Mouse (Mus musculus): ENCODE measurements around the gene Slc44a5. TPM values are rescaled to one million over a fixed set of nuclear protein-coding genes. Genes with fewer than 3 reads are reported as not detected.
A peak's percentile ranks its signal among the peaks of the same experiment; 100 is the strongest.
"Not testable (repeated sequence)": the region's sequence is repeated elsewhere in the genome, so short reads cannot be mapped to it uniquely, and the experiment has no call there.

Slc44a5 gene
- polyA plus RNA-seq, 1 experiment from 2014 or later, result 6.8 TPM

DNA sequence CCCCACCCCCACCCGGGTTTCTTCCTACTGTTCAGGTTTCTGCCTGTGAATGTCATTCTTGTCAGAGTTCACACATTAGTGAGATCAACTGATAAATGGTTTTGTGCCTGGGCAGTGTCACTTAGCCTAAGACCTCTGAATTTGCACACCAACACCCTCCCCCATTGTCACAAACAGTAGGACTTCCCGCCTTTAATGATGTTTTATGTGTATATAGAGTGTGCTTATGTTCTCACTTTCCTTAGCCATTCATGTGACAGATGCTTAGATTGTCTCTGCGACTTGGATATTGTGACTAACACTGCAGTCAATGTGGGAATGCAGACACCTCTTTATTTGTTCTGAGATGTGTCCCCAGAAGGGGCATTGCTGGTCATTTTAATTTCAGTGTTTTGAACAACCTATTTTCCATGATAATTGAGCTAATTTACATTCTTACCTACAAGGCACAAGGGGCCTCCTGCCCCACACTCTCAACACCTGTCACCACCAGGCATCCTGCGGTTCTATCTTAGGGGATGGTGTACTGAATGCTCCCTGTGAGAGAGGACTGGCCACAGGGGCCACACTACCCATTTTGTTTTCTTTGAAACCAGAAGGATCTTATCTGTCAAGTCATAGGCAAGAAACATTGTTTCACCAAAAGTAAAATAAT is 236.7 kb downstream of the Slc44a5 start:
- Histone ChIP-seq H3K9me3 (no peaks in the 10 kb centered on the region), H3K36me3 (no peaks in the 10 kb centered on the region), H3K4me3 (replicated peaks) (no peak overlapping the region), H3K4me2 (replicated peaks) (no peak overlapping the region), H3K27me3 (no peaks in the 10 kb centered on the region), H3K9ac (replicated peaks) (no peak overlapping the region), H3K4me1 (replicated peaks) (peaks cover 18% of the 10 kb centered on the region), H3K27ac (no peak overlapping the region)
- 16% methylated on average over 4 of the region's 4 CpGs for WGBS
- ATAC-seq, result peak; percentile 61

DNA sequence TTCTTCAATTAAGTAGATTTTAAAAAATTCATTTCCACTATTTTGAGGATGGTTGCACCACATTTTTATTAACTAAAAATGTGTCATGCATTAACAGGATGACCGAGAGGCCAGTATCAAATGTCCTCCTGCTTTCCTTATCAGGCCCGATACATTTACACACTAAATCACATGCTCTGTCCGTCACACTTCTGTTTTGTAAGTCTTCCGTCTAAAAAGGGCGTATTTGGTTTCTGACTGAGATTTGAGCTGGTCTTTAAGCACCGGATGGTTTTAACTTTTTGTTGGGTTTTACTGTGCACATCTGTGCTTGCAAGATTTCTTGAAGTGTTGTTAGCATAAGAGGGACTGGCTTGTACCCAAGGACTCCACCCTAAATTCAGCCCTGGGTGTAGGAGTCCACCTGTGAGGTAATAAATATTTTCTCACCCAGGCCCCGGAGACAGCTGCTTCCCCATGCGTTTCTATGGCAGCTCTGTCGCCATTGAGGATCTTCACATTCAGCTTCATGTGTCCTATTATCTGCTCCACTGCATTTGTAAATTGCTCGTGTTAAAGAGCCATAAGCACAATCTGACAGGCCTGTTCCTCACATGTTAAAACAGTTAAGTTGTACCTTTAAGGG is 237.3 kb downstream of the Slc44a5 start:
- H3K4me2 ChIP-seq (replicated peaks), result no peak overlapping the region
- H3K36me3 ChIP-seq, result no peaks in the 10 kb centered on the region
- ATAC-seq, result peak; percentile 34; the same call in 1 of the 2 replicates
- peaks cover 18% of the 10 kb centered on the region for H3K4me1 ChIP-seq (replicated peaks)
- no peaks in the 10 kb centered on the region for H3K9me3 ChIP-seq
- no peak overlapping the region for H3K9ac ChIP-seq (replicated peaks)
- H3K27me3 ChIP-seq, result no peaks in the 10 kb centered on the region
- 59% methylated on average over 10 of the region's 10 CpGs for WGBS
- no peak overlapping the region for H3K4me3 ChIP-seq (replicated peaks)
- no peak overlapping the region; the same call in 1 of the 2 replicates for H3K27ac ChIP-seq

DNA sequence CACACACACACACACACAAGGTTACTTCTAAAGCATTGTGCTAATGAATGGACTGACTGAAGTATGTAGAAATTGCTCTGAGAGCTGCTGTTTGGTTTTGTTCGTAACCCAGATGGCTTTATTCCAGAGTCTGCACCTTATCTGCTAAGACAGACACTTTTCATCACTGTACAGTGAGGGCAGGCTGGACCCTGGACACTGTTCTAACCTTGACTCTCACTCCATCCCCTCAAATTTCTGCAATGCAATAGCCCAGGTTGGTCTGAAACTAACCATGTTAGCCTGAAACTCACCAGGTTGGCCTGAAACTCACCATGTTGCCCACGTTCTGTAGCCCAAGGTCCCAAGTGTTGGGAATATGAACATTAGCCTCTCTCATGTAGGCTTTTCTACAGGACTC is 239.3 kb downstream of the Slc44a5 start:
- no peak overlapping the region for H3K4me3 ChIP-seq (replicated peaks)
- WGBS, result 88% methylated on average over 2 of the region's 2 CpGs
- peaks cover 18% of the 10 kb centered on the region for H3K4me1 ChIP-seq (replicated peaks)
- H3K27ac ChIP-seq, result no peak overlapping the region
- H3K27me3 ChIP-seq, result no peaks in the 10 kb centered on the region
- no peak for ATAC-seq
- no peaks in the 10 kb centered on the region for H3K9me3 ChIP-seq
- no peak overlapping the region for H3K4me2 ChIP-seq (replicated peaks)
- no peak overlapping the region for H3K9ac ChIP-seq (replicated peaks)
- H3K36me3 ChIP-seq, result no peaks in the 10 kb centered on the region

DNA sequence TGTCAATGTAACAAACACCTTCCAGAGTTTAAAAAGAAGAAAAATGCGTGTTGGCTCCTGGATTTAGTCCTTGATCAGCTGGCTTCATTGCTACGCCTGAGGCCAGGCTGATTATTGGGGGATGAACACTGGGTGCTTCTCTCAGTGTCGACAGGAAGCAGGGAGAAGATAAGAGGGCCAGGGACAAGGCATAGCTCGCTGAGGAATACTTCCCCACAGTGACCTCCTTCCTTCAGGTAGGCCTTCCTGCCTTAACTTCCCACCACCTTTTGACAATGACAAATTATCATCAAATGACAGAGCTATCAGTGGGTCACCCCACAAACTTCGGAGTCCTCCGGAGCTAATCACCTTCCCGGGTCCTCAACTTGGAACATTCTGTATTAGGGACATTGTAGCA is 242.1 kb downstream of the Slc44a5 start:
- no peak overlapping the region for H3K4me2 ChIP-seq (replicated peaks)
- H3K27ac ChIP-seq, result no peak overlapping the region
- H3K9ac ChIP-seq (replicated peaks), result no peak overlapping the region
- H3K36me3 ChIP-seq, result no peaks in the 10 kb centered on the region
- no peaks in the 10 kb centered on the region for H3K9me3 ChIP-seq
- no peak overlapping the region for H3K4me3 ChIP-seq (replicated peaks)
- H3K27me3 ChIP-seq, result no peaks in the 10 kb centered on the region
- WGBS, result 90% methylated on average over 7 of the region's 7 CpGs
- no peak for ATAC-seq
- H3K4me1 ChIP-seq (replicated peaks), result peaks cover 4% of the 10 kb centered on the region; the same call in 1 of the 2 replicates

DNA sequence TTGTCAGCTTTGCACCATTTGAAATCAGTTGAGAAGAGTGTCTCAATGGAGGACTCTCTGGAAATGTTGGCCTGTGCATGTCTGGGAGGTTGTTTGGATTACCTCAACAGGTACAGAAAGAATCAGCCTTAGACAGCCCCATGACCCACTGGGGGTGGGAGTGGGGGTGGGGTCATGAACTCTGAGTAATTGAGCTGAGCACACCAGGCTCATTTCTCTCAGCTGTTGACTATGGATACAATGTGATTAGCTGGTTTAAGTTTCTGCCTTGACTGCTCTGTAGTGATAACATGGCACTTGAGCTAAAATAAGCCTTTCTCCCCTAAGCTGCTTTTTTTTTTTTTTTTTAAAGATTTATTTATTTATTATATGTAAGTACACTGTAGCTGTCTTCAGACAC is 242.5 kb downstream of the Slc44a5 start:
- H3K9ac ChIP-seq (replicated peaks), result no peak overlapping the region
- no peak overlapping the region for H3K4me2 ChIP-seq (replicated peaks)
- ATAC-seq, result no peak
- no peaks in the 10 kb centered on the region for H3K36me3 ChIP-seq
- H3K9me3 ChIP-seq, result no peaks in the 10 kb centered on the region
- no peaks in the 10 kb centered on the region; the same call in 1 of the 2 replicates for H3K4me1 ChIP-seq (replicated peaks)
- no peak overlapping the region for H3K4me3 ChIP-seq (replicated peaks)
- no peaks in the 10 kb centered on the region for H3K27me3 ChIP-seq
- H3K27ac ChIP-seq, result no peak overlapping the region

DNA sequence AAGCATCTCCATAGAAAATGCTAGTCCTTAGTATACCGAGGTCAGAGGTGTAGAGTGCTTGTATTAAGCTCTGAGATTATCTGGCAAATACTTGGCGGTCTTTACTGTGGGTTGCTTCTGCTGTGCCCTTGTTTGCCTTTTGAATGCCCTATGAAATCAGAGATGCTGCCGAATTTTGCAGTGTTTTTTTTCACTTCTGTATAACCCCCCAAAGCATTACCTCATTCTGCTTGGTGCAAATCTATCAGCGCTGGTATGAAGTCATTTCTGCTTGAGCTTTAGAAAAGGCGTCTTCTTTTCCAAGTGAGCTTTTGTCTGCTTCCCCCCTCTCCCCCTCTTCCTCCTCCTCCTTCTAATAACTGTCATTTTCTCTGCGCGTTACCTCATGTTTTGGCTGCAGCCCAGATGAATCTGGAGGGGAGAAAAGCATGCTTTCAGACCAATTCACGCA is 248.9 kb downstream of the Slc44a5 start:
- Histone ChIP-seq H3K4me2 (replicated peaks) (peak overlapping the region; percentile 13; the same call in 1 of the 2 replicates), H3K27ac (peak overlapping the region; percentile 74), H3K9me3 (no peaks in the 10 kb centered on the region), H3K27me3 (no peaks in the 10 kb centered on the region), H3K4me3 (replicated peaks) (no peak overlapping the region), H3K36me3 (no peaks in the 10 kb centered on the region), H3K4me1 (replicated peaks) (peaks cover 15% of the 10 kb centered on the region), H3K9ac (replicated peaks) (no peak overlapping the region)
- 23% methylated on average over 8 of the region's 8 CpGs for WGBS
- peak; percentile 49 for ATAC-seq

DNA sequence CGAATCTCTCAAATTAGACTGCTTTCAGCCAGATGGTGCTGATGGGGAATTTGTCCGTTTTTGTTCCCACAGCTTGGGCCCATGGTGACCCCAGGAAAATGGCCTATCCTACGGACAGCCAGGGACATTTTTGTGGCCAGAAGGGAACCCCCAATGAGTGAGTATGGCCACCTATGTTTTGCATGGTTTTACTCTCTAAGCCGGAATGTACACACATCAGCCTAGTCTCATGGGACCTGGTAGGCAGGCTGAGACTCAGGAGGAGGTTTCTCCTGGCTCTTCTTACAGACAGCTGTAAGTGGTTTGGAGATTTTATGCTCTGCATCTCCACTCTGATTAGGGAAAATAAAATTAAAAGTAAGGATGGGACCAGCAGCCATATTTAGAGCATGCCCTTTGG is 249.5 kb downstream of the Slc44a5 start:
- peaks cover 15% of the 10 kb centered on the region for H3K4me1 ChIP-seq (replicated peaks)
- peak overlapping the region; percentile 13 for H3K4me2 ChIP-seq (replicated peaks)
- H3K9ac ChIP-seq (replicated peaks), result no peak overlapping the region
- peak; percentile 34; the same call in 1 of the 2 replicates for ATAC-seq
- H3K36me3 ChIP-seq, result no peaks in the 10 kb centered on the region
- WGBS, result 38% methylated on average over 4 of the region's 4 CpGs
- no peaks in the 10 kb centered on the region for H3K27me3 ChIP-seq
- no peak overlapping the region for H3K4me3 ChIP-seq (replicated peaks)
- no peaks in the 10 kb centered on the region for H3K9me3 ChIP-seq
- H3K27ac ChIP-seq, result peak overlapping the region; percentile 74

DNA sequence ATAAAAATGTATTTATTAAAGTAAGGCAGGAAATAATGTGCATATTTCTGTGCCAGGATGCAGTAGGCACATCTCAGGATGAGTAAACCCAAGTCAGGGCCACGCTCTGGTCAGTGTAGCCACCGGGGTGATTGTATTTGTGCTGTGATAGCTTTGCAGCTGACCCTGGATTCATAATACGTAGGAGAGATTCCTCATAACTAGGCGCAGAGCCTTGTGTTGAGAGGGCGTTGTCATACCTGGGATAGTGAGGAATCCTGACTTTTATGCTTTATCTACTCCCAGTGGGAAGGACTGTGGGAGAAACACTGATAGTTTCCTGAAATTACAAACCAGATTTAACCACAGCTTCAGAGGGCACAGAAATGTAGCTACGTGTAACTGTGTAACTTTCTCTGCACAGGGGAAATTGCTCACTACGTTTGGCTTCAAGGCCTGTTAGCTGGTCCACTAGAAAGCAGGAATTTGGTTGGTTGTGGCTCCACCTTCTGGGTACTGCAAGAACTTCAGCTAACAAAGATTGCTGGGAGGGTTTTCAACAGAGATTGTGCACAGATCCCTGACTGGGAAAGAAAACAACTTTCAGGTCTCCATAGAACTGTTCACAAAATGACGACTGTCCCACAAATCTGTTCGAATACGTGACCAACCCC is 253.0 kb downstream of the Slc44a5 start:
- ATAC-seq, result peak; percentile 60
- Histone ChIP-seq H3K9me3 (no peaks in the 10 kb centered on the region), H3K9ac (replicated peaks) (no peak overlapping the region), H3K4me1 (replicated peaks) (peaks cover 15% of the 10 kb centered on the region), H3K4me2 (replicated peaks) (no peak overlapping the region), H3K4me3 (replicated peaks) (no peak overlapping the region), H3K27me3 (no peaks in the 10 kb centered on the region), H3K27ac (no peak overlapping the region), H3K36me3 (no peaks in the 10 kb centered on the region)
- WGBS, result 51% methylated on average over 10 of the region's 10 CpGs

DNA sequence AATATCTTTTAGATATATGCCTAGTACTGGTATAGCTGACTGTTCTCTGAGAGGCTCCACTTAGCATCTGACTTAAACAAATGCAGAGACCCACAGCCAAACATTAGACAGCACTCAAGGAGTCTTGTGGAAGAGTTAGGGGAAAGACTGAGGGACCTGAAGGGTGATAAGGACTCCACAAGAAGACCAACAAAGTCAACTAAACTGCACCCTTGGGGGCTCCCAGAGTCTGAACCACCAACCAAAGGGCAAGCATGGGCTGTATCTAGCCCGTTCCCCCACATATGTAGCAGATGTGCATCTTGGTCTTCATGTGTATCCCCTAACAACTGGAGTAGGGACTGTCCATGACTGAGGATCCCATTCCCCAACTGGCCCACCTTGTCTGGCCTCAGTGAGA is 271.7 kb downstream of the Slc44a5 start:
- Histone ChIP-seq H3K4me2 (replicated peaks) (no peak overlapping the region), H3K36me3 (peaks cover 5% of the 10 kb centered on the region; the same call in 1 of the 2 replicates), H3K9ac (replicated peaks) (no peak overlapping the region), H3K4me1 (replicated peaks) (no peaks in the 10 kb centered on the region), H3K9me3 (no peaks in the 10 kb centered on the region), H3K4me3 (replicated peaks) (no peak overlapping the region), H3K27ac (no peak overlapping the region), H3K27me3 (no peaks in the 10 kb centered on the region)
- no peak for ATAC-seq
- 92% methylated on average over 1 of the region's 1 CpGs for WGBS

DNA sequence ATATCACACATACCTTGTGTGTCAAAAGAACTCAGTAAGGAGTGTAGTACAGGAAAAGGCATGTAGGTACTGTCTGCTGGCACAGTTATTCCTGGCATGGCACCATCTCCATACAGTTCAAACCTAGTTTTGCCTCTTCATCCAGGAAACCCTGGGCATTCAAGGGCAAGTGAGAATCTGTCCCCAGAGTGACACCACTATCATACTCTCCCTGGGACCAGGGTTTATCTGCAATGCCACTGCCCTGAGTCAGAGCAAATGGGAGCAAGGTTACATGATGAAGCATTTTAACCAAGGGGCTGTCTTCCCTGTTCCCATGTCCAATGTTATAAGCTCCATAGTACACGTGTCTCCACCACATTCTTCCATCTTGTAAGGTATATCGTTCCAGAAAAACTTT is 278.2 kb downstream of the Slc44a5 start:
- WGBS, result 89% methylated on average over 2 of the region's 2 CpGs
- ATAC-seq, result no peak
- H3K27me3 ChIP-seq, result no peaks in the 10 kb centered on the region

DNA sequence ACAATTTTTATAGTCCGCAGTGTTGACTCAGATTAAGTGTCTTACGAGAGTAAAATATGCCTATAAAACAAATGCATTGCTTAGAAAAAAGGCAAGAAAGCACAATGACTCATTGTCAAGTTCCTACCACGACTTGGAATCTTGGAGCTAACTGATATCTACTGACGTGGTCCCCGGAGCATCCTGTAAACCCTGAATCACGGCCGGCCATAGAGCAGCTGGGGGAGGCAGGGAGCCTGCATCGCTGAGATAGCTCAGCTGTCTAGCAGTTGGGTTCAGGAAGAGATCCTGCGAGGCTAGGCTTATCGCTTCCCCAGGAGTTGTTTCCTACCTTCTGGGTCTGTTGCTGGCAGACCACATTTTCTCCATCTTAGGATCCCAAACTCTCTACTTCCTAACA is 279.0 kb downstream of the Slc44a5 start:
- H3K4me1 ChIP-seq (replicated peaks), result no peaks in the 10 kb centered on the region
- no peak overlapping the region for H3K4me3 ChIP-seq (replicated peaks)
- ATAC-seq, result no peak
- no peak overlapping the region for H3K9ac ChIP-seq (replicated peaks)
- 83% methylated on average over 10 of the region's 10 CpGs for WGBS
- no peaks in the 10 kb centered on the region for H3K36me3 ChIP-seq
- no peak overlapping the region for H3K4me2 ChIP-seq (replicated peaks)
- no peaks in the 10 kb centered on the region for H3K9me3 ChIP-seq
- no peak overlapping the region for H3K27ac ChIP-seq
- no peaks in the 10 kb centered on the region for H3K27me3 ChIP-seq

More for the DNA sequence above, 278.2 kb downstream of the Slc44a5 start:
- Histone ChIP-seq H3K9me3 (no peaks in the 10 kb centered on the region), H3K36me3 (peaks cover 5% of the 10 kb centered on the region; the same call in 1 of the 2 replicates), H3K4me2 (replicated peaks) (no peak overlapping the region), H3K4me3 (replicated peaks) (no peak overlapping the region), H3K4me1 (replicated peaks) (no peaks in the 10 kb centered on the region), H3K27ac (no peak overlapping the region), H3K9ac (replicated peaks) (no peak overlapping the region)

DNA sequence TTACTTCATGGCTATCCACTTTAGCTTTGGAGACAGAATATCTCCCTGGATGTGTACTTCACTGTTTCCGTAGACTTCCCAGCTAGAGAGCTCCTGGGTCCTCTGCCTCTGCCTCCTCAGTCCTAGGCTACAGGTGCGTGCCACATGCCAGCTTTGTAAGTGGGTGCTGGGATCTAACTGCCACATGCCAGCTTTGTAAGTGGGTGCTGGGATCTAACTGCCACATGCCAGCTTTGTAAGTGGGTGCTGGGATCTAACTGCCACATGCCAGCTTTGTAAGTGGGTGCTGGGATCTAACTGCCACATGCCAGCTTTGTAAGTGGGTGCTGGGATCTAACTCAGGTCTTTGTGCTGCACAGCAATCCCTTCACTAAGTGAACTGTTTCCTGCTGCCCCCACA is 281.0 kb downstream of the Slc44a5 start:
- not testable (repeated sequence) for H3K27me3 ChIP-seq; H3K27ac ChIP-seq; H3K9ac ChIP-seq (replicated peaks); ATAC-seq; H3K4me1 ChIP-seq (replicated peaks); H3K4me3 ChIP-seq (replicated peaks); H3K4me2 ChIP-seq (replicated peaks); H3K9me3 ChIP-seq; H3K36me3 ChIP-seq
- WGBS, result 97% methylated on average over 2 of the region's 2 CpGs
